Mouse (Mus musculus): ENCODE measurements around the gene Yars. TPM values are rescaled to one million over a fixed set of nuclear protein-coding genes. Genes with fewer than 3 reads are reported as not detected.

Yars gene
- polyA plus RNA-seq, 1 experiment from 2014 or later, result 80.0 TPM

DNA sequence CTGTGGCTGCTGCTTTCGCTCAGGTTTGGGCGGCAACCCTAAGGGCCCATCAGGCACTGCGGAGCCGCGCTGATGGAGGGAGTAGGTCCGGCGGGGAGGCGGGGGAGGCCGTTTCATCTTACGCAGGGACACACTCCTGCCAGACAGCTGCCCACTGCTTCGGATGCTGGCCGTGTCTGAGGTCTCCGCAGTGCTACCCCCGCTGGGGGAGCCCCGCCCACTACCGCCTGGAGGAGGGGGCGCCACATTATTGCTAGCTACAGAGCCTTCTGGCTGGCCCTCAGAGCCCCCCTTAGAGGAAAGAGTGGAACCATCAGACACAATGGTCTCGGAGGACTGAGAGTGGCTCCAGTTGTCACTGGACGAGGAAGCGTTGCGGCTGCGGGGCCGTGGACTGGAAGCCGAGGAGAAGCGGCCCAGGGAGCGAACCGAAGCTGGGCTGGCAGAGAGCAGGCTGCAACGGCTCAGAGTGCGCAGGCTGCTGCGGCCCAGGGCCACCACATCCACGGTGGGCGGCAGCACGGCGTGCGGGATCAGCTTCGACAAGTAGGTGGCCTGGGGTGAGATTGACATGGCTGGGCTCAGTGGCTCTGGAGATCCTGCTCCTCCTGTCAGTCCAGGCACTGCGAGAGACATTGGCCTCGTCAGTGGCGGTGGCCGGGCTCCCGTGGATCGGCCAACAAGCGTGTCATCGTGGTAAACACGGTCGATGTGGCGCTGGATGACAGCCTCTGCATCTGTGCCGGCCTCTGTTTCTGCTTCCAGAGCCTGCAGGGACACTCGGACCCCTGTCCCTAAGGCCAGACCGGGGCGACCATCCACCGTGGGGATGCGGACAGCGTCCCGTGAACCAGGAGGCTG, 34.1 kb downstream of the Yars start:
- Histone ChIP-seq H3K4me1 (ENCODE audit: control insufficient read depth, insufficient read depth, low read length) (peaks cover 39% of the 10 kb centered on the region), H3K9ac (ENCODE audit: low read length) (peak overlapping the region; percentile 39)

DNA sequence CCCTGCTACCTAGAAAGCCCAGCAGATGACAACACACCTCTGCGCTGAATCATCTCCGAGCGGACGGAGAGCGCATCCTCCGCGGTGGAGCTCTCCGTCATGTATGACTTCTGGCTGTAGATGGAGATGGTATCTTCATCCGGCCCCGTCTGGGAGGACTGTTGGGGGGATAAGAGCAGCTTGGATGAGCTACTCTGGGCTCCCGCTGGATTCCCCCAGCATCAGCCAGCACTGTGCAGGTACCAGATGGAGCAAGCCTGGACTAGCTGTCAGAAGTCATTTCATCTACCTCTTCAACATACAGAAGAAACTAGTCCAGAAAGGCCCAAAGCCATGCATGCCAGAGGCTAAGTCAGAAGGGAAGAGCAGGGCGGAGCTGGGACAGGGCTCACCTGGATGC, 35.8 kb downstream of the Yars start:
- Histone ChIP-seq H3K9me3 (replicated peaks; ENCODE audit: control insufficient read depth, low read length) (no peaks in the 10 kb centered on the region), H3K27me3 (ENCODE audit: control insufficient read depth, insufficient read depth, low read length) (peaks cover 4% of the 10 kb centered on the region; the same call in 1 of the 2 replicates), H3K4me3 (replicated peaks; ENCODE audit: low read length) (no peak overlapping the region), H3K4me2 (ENCODE audit: low read depth, low read length) (no peak overlapping the region), H3K4me1 (ENCODE audit: control insufficient read depth, insufficient read depth, low read length) (peaks cover 39% of the 10 kb centered on the region), H3K27ac (ENCODE audit: low read length) (no peak overlapping the region), H3K9ac (ENCODE audit: low read length) (no peak overlapping the region), H3K36me3 (ENCODE audit: control insufficient read depth, insufficient read depth, low read length) (0 out of 2 replicates have a peak, but pooled peaks cover 4% of the 10 kb centered on the region)
- 93% methylated on average over 12 of the region's 12 CpGs for WGBS
- no peak for ATAC-seq (ENCODE audit: insufficient read depth, low FRiP score)

More for the DNA sequence above, 34.1 kb downstream of the Yars start:
- H3K27ac ChIP-seq (ENCODE audit: low read length), result no peak overlapping the region
- no peak for ATAC-seq (ENCODE audit: insufficient read depth, low FRiP score)
- H3K4me2 ChIP-seq (ENCODE audit: low read depth, low read length), result peak overlapping the region; percentile 43
- H3K27me3 ChIP-seq (ENCODE audit: control insufficient read depth, insufficient read depth, low read length), result peaks cover 4% of the 10 kb centered on the region; the same call in 1 of the 2 replicates
- no peaks in the 10 kb centered on the region for H3K9me3 ChIP-seq (replicated peaks; ENCODE audit: control insufficient read depth, low read length)
- peak overlapping the region; percentile 28 for H3K4me3 ChIP-seq (replicated peaks; ENCODE audit: low read length)
- 55% methylated on average over 52 of the region's 55 CpGs for WGBS
- 0 out of 2 replicates have a peak, but pooled peaks cover 4% of the 10 kb centered on the region for H3K36me3 ChIP-seq (ENCODE audit: control insufficient read depth, insufficient read depth, low read length)

DNA sequence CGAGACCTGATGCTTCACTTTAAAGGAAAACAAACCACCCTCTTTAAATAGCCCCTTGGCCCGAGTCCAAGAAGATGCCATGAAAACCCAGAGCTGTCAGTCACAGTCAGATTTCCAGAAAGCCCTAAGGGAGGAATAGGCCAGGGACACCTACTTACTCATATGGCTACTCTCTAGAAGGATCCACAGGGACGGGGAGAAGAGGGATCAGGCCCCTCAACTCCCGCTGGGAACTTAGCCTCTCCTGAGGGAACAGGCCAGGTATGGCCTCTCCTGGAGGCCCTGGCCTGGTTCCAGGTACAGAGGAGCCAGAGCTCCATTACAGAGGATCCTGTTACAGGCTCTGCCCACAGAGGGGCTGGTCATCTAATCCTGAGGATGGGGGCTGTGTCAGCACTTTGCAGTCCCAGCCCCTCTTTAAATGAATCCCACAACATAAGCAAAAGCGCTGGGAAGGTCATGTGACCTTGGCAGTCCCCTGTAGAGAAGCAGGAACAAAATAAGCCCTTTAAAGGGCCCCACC, 36.9 kb downstream of the Yars start:
- Histone ChIP-seq H3K4me3 (replicated peaks; ENCODE audit: low read length) (peak overlapping the region; percentile 28; the same call in 1 of the 2 replicates), H3K36me3 (ENCODE audit: control insufficient read depth, insufficient read depth, low read length) (0 out of 2 replicates have a peak, but pooled peaks cover 4% of the 10 kb centered on the region), H3K27ac (ENCODE audit: low read length) (peak overlapping the region; percentile 66), H3K27me3 (ENCODE audit: control insufficient read depth, insufficient read depth, low read length) (peaks cover 4% of the 10 kb centered on the region; the same call in 1 of the 2 replicates), H3K4me1 (ENCODE audit: control insufficient read depth, insufficient read depth, low read length) (peaks cover 50% of the 10 kb centered on the region), H3K4me2 (ENCODE audit: low read depth, low read length) (peak overlapping the region; percentile 43), H3K9ac (ENCODE audit: low read length) (peak overlapping the region; percentile 63), H3K9me3 (replicated peaks; ENCODE audit: control insufficient read depth, low read length) (no peaks in the 10 kb centered on the region)
- 26% methylated on average over 5 of the region's 5 CpGs for WGBS
- ATAC-seq (ENCODE audit: insufficient read depth, low FRiP score), result no peak

DNA sequence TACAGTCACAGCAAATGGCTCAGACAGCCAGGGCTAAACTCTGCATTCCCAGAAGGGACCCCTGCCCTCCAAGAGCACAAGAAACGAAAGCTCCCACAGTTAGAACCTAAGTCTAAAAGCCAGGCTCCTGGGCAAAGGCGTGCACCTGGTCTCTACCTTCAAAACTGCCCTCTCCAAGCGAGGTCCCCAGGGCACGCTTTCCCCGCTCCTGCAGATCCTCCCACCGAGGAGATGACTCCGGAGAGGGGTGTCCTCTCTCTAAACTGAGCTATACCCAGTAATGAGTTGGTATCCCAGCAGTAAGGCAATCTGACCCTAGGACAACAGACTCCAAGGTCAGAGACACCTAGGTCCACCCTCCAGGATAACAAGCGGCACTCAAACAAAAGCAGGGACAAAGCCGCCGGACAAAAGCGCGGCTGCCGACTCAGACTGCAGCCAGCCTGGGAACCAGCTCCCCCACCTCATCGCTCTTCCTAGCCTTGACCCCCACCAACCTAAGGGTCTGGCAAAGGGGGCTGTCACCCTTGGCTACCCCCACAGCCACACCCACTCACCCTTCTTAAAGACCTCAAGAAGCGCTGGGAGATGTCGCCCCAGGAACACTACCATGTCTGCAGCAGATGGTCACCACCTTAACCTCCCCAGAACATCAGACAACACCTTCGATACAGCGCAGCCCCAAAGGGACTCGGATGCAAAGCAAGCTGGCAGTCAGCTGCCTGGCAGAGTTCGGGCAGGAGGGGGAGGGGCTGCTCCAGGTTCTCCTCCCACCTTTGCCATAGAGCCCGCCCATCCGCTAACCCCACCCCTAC, 37.8 kb downstream of the Yars start:
- Histone ChIP-seq H3K4me2 (ENCODE audit: low read depth, low read length) (peak overlapping the region; percentile 43), H3K36me3 (ENCODE audit: control insufficient read depth, insufficient read depth, low read length) (no peaks in the 10 kb centered on the region), H3K4me3 (replicated peaks; ENCODE audit: low read length) (peak overlapping the region; percentile 28), H3K9ac (ENCODE audit: low read length) (peak overlapping the region; percentile 63), H3K9me3 (replicated peaks; ENCODE audit: control insufficient read depth, low read length) (no peaks in the 10 kb centered on the region), H3K27ac (ENCODE audit: low read length) (peak overlapping the region; percentile 66), H3K4me1 (ENCODE audit: control insufficient read depth, insufficient read depth, low read length) (peaks cover 57% of the 10 kb centered on the region), H3K27me3 (ENCODE audit: control insufficient read depth, insufficient read depth, low read length) (peaks cover 4% of the 10 kb centered on the region; the same call in 1 of the 2 replicates)
- 15% methylated on average over 22 of the region's 22 CpGs for WGBS
- no peak for ATAC-seq (ENCODE audit: insufficient read depth, low FRiP score)

DNA sequence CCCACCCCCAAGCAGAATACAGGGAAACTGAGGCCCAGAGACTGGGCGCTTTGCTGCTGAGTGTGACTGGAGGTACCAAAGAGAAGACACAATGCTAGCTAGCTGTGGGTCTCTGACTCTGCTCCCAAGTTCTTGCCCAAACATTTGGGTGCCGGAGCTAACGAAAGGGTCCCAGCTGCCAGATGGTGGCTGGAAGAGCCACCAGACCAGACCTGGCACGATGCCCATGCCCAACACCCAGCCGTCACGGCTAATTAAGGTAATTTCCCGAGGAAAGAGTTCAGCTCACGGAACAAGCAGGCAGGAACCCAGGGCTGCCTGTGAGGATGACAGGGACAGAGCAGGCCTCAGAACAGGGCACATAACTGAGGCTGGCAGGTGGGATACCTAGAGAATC, 38.4 kb downstream of the Yars start:
- Histone ChIP-seq H3K4me1 (ENCODE audit: control insufficient read depth, insufficient read depth, low read length) (peaks cover 61% of the 10 kb centered on the region), H3K27ac (ENCODE audit: low read length) (0 out of 2 replicates have a peak overlapping the region, but pooled peaks have one; percentile 0), H3K27me3 (ENCODE audit: control insufficient read depth, insufficient read depth, low read length) (peaks cover 4% of the 10 kb centered on the region; the same call in 1 of the 2 replicates), H3K36me3 (ENCODE audit: control insufficient read depth, insufficient read depth, low read length) (no peaks in the 10 kb centered on the region), H3K9me3 (replicated peaks; ENCODE audit: control insufficient read depth, low read length) (no peaks in the 10 kb centered on the region), H3K4me2 (ENCODE audit: low read depth, low read length) (peak overlapping the region; percentile 43; the same call in 1 of the 2 replicates), H3K4me3 (replicated peaks; ENCODE audit: low read length) (peak overlapping the region; percentile 28; the same call in 1 of the 2 replicates), H3K9ac (ENCODE audit: low read length) (peak overlapping the region; percentile 63; the same call in 1 of the 2 replicates)
- 37% methylated on average over 8 of the region's 8 CpGs for whole genome bisulfite sequencing
- ATAC-seq (ENCODE audit: insufficient read depth, low FRiP score), result no peak

DNA sequence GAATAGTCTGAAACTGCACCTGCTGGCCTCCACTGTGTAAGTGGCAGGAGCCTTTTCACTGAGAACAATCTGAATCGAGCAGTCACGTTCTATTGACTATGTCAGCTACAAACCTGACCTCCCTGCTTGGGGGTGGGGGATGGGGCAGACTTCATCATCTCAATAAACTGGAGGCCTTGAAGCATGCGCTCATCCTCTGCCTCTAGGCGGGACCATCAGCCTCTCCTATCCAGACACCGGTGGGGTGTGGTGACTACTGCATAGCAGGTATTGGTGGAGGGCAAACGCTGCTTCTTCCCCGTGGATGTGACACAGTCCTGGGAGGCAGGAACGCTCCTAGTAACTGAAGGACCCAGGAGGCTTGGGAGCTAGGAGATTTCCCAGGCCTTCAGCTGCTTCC, 41.4 kb downstream of the Yars start:
- Histone ChIP-seq H3K36me3 (ENCODE audit: control insufficient read depth, insufficient read depth, low read length) (no peaks in the 10 kb centered on the region), H3K27ac (ENCODE audit: low read length) (peak overlapping the region; percentile 98), H3K27me3 (ENCODE audit: control insufficient read depth, insufficient read depth, low read length) (peaks cover 4% of the 10 kb centered on the region; the same call in 1 of the 2 replicates), H3K9me3 (replicated peaks; ENCODE audit: control insufficient read depth, low read length) (no peaks in the 10 kb centered on the region), H3K4me2 (ENCODE audit: low read depth, low read length) (peak overlapping the region; percentile 49; the same call in 1 of the 2 replicates), H3K4me1 (ENCODE audit: control insufficient read depth, insufficient read depth, low read length) (peaks cover 64% of the 10 kb centered on the region), H3K4me3 (replicated peaks; ENCODE audit: low read length) (no peak overlapping the region), H3K9ac (ENCODE audit: low read length) (peak overlapping the region; percentile 66)
- ATAC-seq (ENCODE audit: insufficient read depth, low FRiP score), result no peak
- 50% methylated on average over 8 of the region's 8 CpGs for WGBS

DNA sequence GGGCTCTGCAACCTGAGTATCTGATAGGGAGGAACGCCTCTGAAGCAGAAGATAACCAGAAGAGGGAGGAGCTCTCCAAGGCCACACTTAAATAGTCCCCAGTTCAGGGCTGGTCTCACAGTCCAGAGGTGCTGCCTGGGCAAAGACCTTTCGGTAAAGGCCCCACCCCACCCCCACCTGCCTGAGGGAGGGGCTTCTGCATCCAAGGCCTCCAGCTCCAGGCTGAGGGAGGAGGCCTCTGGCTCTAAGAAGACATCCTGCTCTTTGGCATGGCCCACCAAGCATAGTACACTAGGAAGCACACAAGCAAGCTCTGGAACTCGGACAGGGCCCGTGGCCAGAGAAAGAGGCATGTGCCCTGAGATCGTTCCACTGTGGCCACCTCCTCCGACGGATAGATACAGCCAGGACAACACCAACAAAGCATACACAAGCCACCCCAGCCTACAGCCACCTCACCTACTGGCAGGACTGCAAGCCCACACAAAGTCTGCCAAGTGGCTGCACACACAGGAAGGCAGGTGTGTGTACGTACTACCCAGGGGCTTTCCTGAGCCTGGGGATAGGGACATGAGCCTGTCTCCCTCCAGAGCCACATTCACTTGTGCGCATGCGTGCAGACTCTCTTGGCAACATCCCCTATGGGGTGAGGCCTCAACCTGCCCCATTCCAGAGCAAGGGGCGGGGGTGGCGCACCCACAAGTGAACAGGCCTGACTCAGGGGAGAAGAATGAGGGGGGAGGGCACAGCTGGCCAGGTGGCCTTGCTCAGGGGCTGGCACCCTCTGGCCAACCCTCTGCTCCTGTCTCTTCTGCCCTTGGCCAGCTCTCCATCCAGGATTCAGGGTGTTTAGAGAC, 42.3 kb downstream of the Yars start:
- H3K36me3 ChIP-seq (ENCODE audit: control insufficient read depth, insufficient read depth, low read length), result no peaks in the 10 kb centered on the region
- peak; percentile 79 for ATAC-seq (ENCODE audit: insufficient read depth, low FRiP score)
- H3K9ac ChIP-seq (ENCODE audit: low read length), result peak overlapping the region; percentile 66
- peaks cover 4% of the 10 kb centered on the region; the same call in 1 of the 2 replicates for H3K27me3 ChIP-seq (ENCODE audit: control insufficient read depth, insufficient read depth, low read length)
- peak overlapping the region; percentile 98 for H3K27ac ChIP-seq (ENCODE audit: low read length)
- H3K4me1 ChIP-seq (ENCODE audit: control insufficient read depth, insufficient read depth, low read length), result peaks cover 60% of the 10 kb centered on the region
- no peaks in the 10 kb centered on the region for H3K9me3 ChIP-seq (replicated peaks; ENCODE audit: control insufficient read depth, low read length)
- H3K4me2 ChIP-seq (ENCODE audit: low read depth, low read length), result peak overlapping the region; percentile 49
- H3K4me3 ChIP-seq (replicated peaks; ENCODE audit: low read length), result peak overlapping the region; percentile 15; the same call in 1 of the 2 replicates
- 53% methylated on average over 12 of the region's 12 CpGs for WGBS

Measured in stomach, embryonic 16.5 days (tissue).